In genomic region chr8:75093399-75094156, GRCm38 (mm10) we compare ENCODE assay signal across 8 mouse cellular contexts. TPM values are rescaled to one million over a fixed set of nuclear protein-coding genes. Genes with fewer than 3 reads are reported as not detected.
DNase-seq lines count a peak whose midpoint lies in the region; ATAC-seq and TF ChIP-seq lines count a peak whose summit lies in the region.

Gene Hmox1, plus strand, starts transcription at chr8:75093621.

- under 1% methylated on average over 36 of the region's 36 CpGs for WGBS in hindbrain, embryonic 12.5 days

- peak within 1 kb of the TSS; percentile 73 for H3K4me2 ChIP-seq in hindbrain, embryonic 12.5 days (replicated peaks)

- no peaks in the 10 kb centered on the region for H3K9me3 ChIP-seq in hindbrain, embryonic 12.5 days (replicated peaks)

- 0 out of 2 replicates have a peak, but pooled peaks cover 2% of the 10 kb centered on the region for H3K36me3 ChIP-seq in hindbrain, embryonic 12.5 days

- H3K4me3 ChIP-seq in hindbrain, embryonic 12.5 days, result peak within 1 kb of the TSS; percentile 46

- H3K9ac ChIP-seq in hindbrain, embryonic 12.5 days, result peak within 1 kb of the TSS; percentile 65

- peak; percentile 81 for ATAC-seq in Patski
- peak; percentile 93 for ATAC-seq in hindbrain, embryonic 12.5 days (ENCODE audit: low FRiP score)

- in situ Hi-C loops in Patski (cut with MboI; ENCODE audit: low pct_unique_long_range_greater_than_20kb), result no loop called here

- POLR2A ChIA-PET in Patski (lab: Charles Lee), result interaction anchor here (0.6 to 0.8 kb wide), 3 partner anchors 9 to 15 kb away, joined by 3 to 6 read pairs (median 3); partner anchors contain the start of gene Mcm5

- H3K27me3 ChIP-seq in Patski, result no peaks in the 10 kb centered on the region
- no peaks in the 10 kb centered on the region; the same call in 1 of the 2 replicates for H3K27me3 ChIP-seq in hindbrain, embryonic 12.5 days

- no peak for DNase-seq in Patski (ENCODE audit: low read depth, low spot score)
- DNase-seq in cerebellum, postnatal 25 days, result peak; percentile 64 to 75
- DNase-seq in frontal cortex, postnatal 14 days (ENCODE audit: low spot score in 2 of 2), result peak; percentile 76 to 77
- peak; percentile 75 to 78 for DNase-seq in layer of hippocampus, postnatal 14 days (ENCODE audit: low spot score in 2 of 2)
- DNase-seq in lung, postnatal 10 days, result peak; percentile 97
- peak; percentile 81 for DNase-seq in ovary, postnatal 14 days (ENCODE audit: low spot score)
- peak; percentile 67 to 74 for DNase-seq in thymus, postnatal 10 days (ENCODE audit: low spot score in 2 of 2)

- H3K27ac ChIP-seq in hindbrain, embryonic 12.5 days, result no peak within 1 kb of the TSS

- TF ChIP-seq CTCF in Patski (IDR thresholded peaks at IDR 0.05), result no peak

- H3K4me1 ChIP-seq in hindbrain, embryonic 12.5 days, result peaks cover 9% of the 10 kb centered on the region; the same call in 1 of the 2 replicates

- CTCF ChIA-PET in Patski (lab: Charles Lee), result interaction anchor here (0.7 to 2.2 kb wide), 4 partner anchors 12 to 58 kb away, joined by 3 to 5 read pairs (median 4); no protein-coding TSS in a partner anchor

RNA-seq across cellular contexts. Expression of gene Hmox1, which starts in this region (rescaled TPM):
- 89.4 TPM for polyA plus RNA-seq in Patski (2021)
- polyA plus RNA-seq in hindbrain, embryonic 12.5 days (2016; fragmentation: Nextera tagmentation; extraction: Ambion mirVana), result 18.7 and 19.6 TPM in 2 replicates
- 1 to 10 TPM; 5.0 to 6.0 TPM for total RNA-seq in layer of hippocampus, postnatal 14 days (2021)
